Mouse (Mus musculus): Measurements from ENCODE around the gene Uspl1. TPM values are rescaled to one million over a fixed set of nuclear protein-coding genes. Genes with fewer than 3 reads are reported as not detected.
A peak's percentile ranks its signal among the peaks of the same experiment; 100 is the strongest.

Gene Uspl1
- polyA plus RNA-seq, 2 experiments: 8.9 to 18.6 TPM

DNA sequence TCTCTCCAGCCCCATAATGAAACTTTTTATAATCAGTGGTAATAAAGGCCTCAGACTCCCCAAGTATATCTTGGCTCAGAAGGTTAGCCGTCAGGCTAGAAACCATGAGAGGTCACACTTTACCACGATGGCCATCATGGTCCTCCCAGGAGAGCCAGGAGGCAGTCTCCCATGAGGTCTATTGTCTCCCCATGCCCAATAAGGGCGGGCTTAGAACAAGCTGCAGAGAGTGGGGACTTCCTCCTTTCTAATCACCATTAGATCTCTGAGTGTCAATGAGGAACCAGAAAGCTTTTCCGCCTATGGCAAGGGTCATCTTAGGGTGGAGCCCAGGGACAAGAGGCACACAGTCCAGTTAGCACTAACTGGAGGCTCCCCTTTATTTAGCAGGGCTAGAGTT is 37.2 kb downstream of the Uspl1 start:
- Histone ChIP-seq H3K4me3 (ENCODE audit: insufficient read depth in 1 of 2, low read depth in 2 of 2, low read length in 2 of 2) (no peak overlapping the region), H3K27ac (no peak overlapping the region), H3K36me3 (replicated peaks; ENCODE audit: control insufficient read depth, insufficient read depth, low read depth) (peaks cover 5% of the 10 kb centered on the region), H3K9me3 (ENCODE audit: control insufficient read depth, low read length) (no peaks in the 10 kb centered on the region), H3K9ac (replicated peaks) (no peak overlapping the region), H3K4me1 (replicated peaks; ENCODE audit: control insufficient read depth in 2 of 2, insufficient read depth in 2 of 2, low read length in 1 of 2) (peaks cover 19 to 26% of the 10 kb centered on the region in 2 experiments; a peak in 3 of 4 replicates), H3K27me3 (ENCODE audit: control insufficient read depth, insufficient read depth, low read length) (no peaks in the 10 kb centered on the region), H3K4me2 (ENCODE audit: low read depth) (no peak overlapping the region)
- no peak for ATAC-seq (ENCODE audit: insufficient read depth)
- no peak for TF ChIP-seq CTCF (IDR thresholded peaks at IDR 0.05; ENCODE audit: low read depth)
- no peak for TF ChIP-seq EP300 (IDR thresholded peaks at IDR 0.05; ENCODE audit: low read depth)
- no peak for DNase-seq (ENCODE audit: low read depth in 3 of 3, low spot score in 3 of 3)
- 47% methylated on average over 4 of the region's 4 CpGs for WGBS (ENCODE audit: insufficient replicate concordance)

GRCm38 (mm10) chr5:149224666-149225065 is 40.5 kb downstream of the Uspl1 start:
- 29% methylated on average over 7 of the region's 7 CpGs for WGBS (ENCODE audit: insufficient replicate concordance)

DNA sequence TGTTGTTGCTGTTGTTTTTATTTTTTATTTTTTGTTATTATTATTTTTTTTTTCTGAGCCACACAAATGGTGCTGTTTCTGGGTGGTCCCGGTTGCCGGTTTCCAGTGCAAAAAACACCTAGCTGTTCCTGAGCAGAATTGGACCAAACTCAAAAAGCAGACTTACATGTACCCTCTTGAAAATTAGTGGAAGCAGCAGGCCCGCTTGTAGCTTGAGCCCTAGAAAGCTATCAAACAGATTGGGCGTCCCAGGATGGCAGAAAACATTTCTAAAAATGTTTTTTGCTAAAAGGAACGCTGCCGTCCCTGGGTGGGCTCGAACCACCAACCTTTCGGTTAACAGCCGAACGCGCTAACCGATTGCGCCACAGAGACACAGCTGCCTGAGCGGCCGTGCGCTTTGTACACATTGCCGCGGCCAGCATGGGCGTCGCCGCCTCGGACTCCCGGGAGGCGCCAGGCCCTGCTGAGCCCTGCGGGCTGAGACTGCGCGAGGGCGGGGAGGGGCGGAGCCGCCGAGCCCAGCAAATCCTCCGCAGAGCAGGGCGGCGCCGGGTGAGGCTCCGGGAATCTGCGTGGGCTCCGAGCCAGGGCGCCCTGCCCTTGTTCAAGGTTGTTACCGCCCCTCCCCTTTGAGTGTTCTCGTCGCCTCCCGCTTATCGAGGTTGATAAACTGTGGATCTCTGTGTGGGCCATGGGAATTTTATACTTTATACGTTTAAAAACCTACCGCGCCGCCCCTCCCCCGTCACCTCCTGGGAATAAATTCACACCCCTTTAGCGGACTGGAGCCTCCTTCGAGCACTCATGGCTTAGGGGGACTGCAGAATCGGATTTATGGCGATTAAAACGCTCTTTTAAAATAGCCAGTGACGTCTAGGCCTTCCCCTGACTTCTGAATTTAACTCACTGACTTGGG is 44.8 kb downstream of the Uspl1 start:
- peak; percentile 100 for ATAC-seq (ENCODE audit: insufficient read depth)
- WGBS (ENCODE audit: insufficient replicate concordance): 3% methylated on average over 55 of the region's 55 CpGs

More at GRCm38 (mm10) chr5:149224666-149225065, 40.5 kb downstream of the Uspl1 start:
- H3K27me3 ChIP-seq (ENCODE audit: control insufficient read depth, insufficient read depth, low read length): no peaks in the 10 kb centered on the region
- DNase-seq (ENCODE audit: low read depth in 3 of 3, low spot score in 3 of 3) (no peak), ATAC-seq (ENCODE audit: insufficient read depth) (no peak)
- peaks cover 7 to 12% of the 10 kb centered on the region in 2 experiments; a peak in 3 of 4 replicates for H3K4me1 ChIP-seq (replicated peaks; ENCODE audit: control insufficient read depth in 2 of 2, insufficient read depth in 2 of 2, low read length in 1 of 2)
- no peak overlapping the region for H3K4me3 ChIP-seq (ENCODE audit: insufficient read depth in 1 of 2, low read depth in 2 of 2, low read length in 2 of 2)
- no peak overlapping the region for H3K27ac ChIP-seq
- H3K9me3 ChIP-seq (ENCODE audit: control insufficient read depth, low read length): no peaks in the 10 kb centered on the region
- no peak overlapping the region for H3K4me2 ChIP-seq (ENCODE audit: low read depth)
- no peak overlapping the region for H3K9ac ChIP-seq (replicated peaks)
- no peaks in the 10 kb centered on the region for H3K36me3 ChIP-seq (replicated peaks; ENCODE audit: control insufficient read depth, insufficient read depth, low read depth)
- TF ChIP-seq EP300 (IDR thresholded peaks at IDR 0.05; ENCODE audit: low read depth) (no peak), CTCF (IDR thresholded peaks at IDR 0.05; ENCODE audit: low read depth) (no peak)

GRCm38 (mm10) chr5:149229619-149230339 is 45.6 kb downstream of the Uspl1 start:
- H3K27ac ChIP-seq: no peak overlapping the region
- peaks cover 0 to 9% of the 10 kb centered on the region in 2 experiments; a peak in 2 of 4 replicates for H3K4me1 ChIP-seq (replicated peaks; ENCODE audit: control insufficient read depth in 2 of 2, insufficient read depth in 2 of 2, low read length in 1 of 2)
- DNase-seq (ENCODE audit: low read depth in 3 of 3, low spot score in 3 of 3) (no peak), ATAC-seq (ENCODE audit: insufficient read depth) (no peak)
- TF ChIP-seq EP300 (IDR thresholded peaks at IDR 0.05; ENCODE audit: low read depth) (no peak), CTCF (IDR thresholded peaks at IDR 0.05; ENCODE audit: low read depth) (no peak)
- no peaks in the 10 kb centered on the region for H3K36me3 ChIP-seq (replicated peaks; ENCODE audit: control insufficient read depth, insufficient read depth, low read depth)
- H3K9ac ChIP-seq (replicated peaks): no peak overlapping the region
- peak overlapping the region; percentile 69 for H3K4me2 ChIP-seq (ENCODE audit: low read depth)
- no peaks in the 10 kb centered on the region for H3K9me3 ChIP-seq (ENCODE audit: control insufficient read depth, low read length)
- H3K27me3 ChIP-seq (ENCODE audit: control insufficient read depth, insufficient read depth, low read length): no peaks in the 10 kb centered on the region
- peak overlapping the region; percentile 55 to 62 for H3K4me3 ChIP-seq (ENCODE audit: insufficient read depth in 1 of 2, low read depth in 2 of 2, low read length in 2 of 2)
- 71% methylated on average over 18 of the region's 18 CpGs for WGBS (ENCODE audit: insufficient replicate concordance)

More for the DNA sequence above, 44.8 kb downstream of the Uspl1 start:
- DNase-seq (ENCODE audit: low read depth in 3 of 3, low spot score in 3 of 3): peak; percentile 87 to 92 (median 87)
- peak overlapping the region; percentile 55 to 62 for H3K4me3 ChIP-seq (ENCODE audit: insufficient read depth in 1 of 2, low read depth in 2 of 2, low read length in 2 of 2)
- no peaks in the 10 kb centered on the region for H3K27me3 ChIP-seq (ENCODE audit: control insufficient read depth, insufficient read depth, low read length)
- peak overlapping the region; percentile 48 for H3K9ac ChIP-seq (replicated peaks)
- peak; percentile 50; the same call in 1 of the 2 replicates for TF ChIP-seq EP300 (IDR thresholded peaks at IDR 0.05; ENCODE audit: low read depth)
- 0 out of 2 replicates have a peak, but pooled peaks have one; percentile 20 for TF ChIP-seq CTCF (IDR thresholded peaks at IDR 0.05; ENCODE audit: low read depth)
- H3K4me1 ChIP-seq (replicated peaks; ENCODE audit: control insufficient read depth in 2 of 2, insufficient read depth in 2 of 2, low read length in 1 of 2): peaks cover 0 to 9% of the 10 kb centered on the region in 2 experiments; a peak in 2 of 4 replicates
- peak overlapping the region; percentile 69 for H3K4me2 ChIP-seq (ENCODE audit: low read depth)
- no peaks in the 10 kb centered on the region for H3K9me3 ChIP-seq (ENCODE audit: control insufficient read depth, low read length)
- H3K36me3 ChIP-seq (replicated peaks; ENCODE audit: control insufficient read depth, insufficient read depth, low read depth): no peaks in the 10 kb centered on the region
- peak overlapping the region; percentile 15; the same call in 1 of the 2 replicates for H3K27ac ChIP-seq

Data from liver, embryonic 14.5 days (tissue).